Mouse (Mus musculus): Measurements from ENCODE around the gene AY074887. TPM values are rescaled to one million over a fixed set of nuclear protein-coding genes. Genes with fewer than 3 reads are reported as not detected.
A peak's percentile ranks its signal among the peaks of the same experiment; 100 is the strongest.
"Not testable (repeated sequence)": the region's sequence is repeated elsewhere in the genome, so short reads cannot be mapped to it uniquely, and the experiment has no call there.

The AY074887 gene
- polyA plus RNA-seq, 1 experiment from 2014 or later, result 0.72 TPM

DNA sequence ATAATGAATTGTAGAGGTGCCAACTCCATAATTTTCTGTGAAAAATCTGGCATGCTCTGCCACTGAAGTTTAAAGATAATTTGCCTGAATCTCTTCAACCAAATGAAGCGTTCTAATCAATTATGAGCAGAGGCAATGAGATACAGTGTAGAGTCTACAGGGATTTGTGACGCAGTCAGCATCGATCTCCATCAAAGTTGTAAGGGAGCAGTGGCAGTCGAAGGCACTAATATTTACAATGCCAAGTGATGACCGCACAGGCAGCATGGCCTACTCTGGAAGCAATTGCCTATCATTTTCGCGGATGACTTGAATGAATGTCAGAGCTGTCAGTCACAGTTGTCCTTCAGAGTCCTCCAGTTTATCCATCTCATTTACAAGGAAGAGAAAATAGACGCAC lies 29.9 kb upstream of the AY074887 start, which contains the start of gene Chrna5:
TSS of gene Chrna5 (plus strand) at position 207 of the 400 bp plus-strand sequence.
- WGBS, result 73% methylated on average over 8 of the region's 8 CpGs
- no peak for TF ChIP-seq CTCF (IDR thresholded peaks at IDR 0.05; ENCODE audit: low read depth)
- DNase-seq (ENCODE audit: low spot score) (no peak), ATAC-seq (replicated peaks; ENCODE audit: low FRiP score, low read depth) (no peak)
- H3K4me2 ChIP-seq (ENCODE audit: low read length), result peak within 1 kb of the TSS; percentile 94
- H3K36me3 ChIP-seq (ENCODE audit: insufficient read depth, low read length), result no peaks in the 10 kb centered on the region
- H3K4me1 ChIP-seq (replicated peaks; ENCODE audit: insufficient read depth, low read length), result peaks cover 9% of the 10 kb centered on the region; the same call in 1 of the 2 replicates
- no peak within 1 kb of the TSS for H3K27ac ChIP-seq
- H3K9me3 ChIP-seq (replicated peaks; ENCODE audit: low read length), result no peaks in the 10 kb centered on the region
- H3K9ac ChIP-seq (ENCODE audit: low read depth, low read length), result peak within 1 kb of the TSS; percentile 42; the same call in 1 of the 2 replicates
- H3K4me3 ChIP-seq (replicated peaks; ENCODE audit: low read depth, low read length), result peak within 1 kb of the TSS; percentile 67
- peaks cover 18% of the 10 kb centered on the region for H3K27me3 ChIP-seq (ENCODE audit: insufficient read depth, low read length)

DNA sequence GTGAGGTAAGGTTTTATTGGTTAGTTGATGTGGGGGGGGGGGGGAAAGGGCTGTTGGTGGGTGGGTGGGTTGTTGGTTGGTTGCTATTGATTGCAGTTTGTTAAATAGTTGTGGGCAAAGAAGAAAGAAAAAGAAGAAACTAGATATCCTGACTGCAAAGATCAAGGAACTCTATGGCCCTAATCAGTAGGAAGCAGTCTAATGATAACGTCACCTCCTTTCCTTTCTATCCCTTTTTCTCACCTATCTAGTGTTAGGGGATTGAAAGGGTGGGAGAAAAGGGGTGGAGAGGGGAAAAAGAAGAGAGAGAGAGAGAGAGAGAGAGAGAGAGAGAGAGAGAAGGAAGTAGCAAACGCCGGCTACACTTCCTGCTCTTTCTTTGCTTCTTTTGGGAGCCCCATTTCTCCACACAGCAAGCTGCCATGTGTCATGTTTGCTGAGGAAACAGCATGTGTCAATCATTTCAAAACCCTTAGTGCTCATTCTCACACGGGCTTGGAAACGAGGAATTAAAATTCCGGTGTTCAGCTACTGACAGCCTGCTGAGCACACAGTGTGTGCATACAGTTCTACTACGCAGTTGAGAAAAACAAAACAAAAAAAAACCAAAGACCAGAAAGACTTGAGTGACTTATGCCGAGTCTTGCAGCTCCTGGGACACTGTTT lies 19.3 kb upstream of the AY074887 start:
- no peak overlapping the region for H3K4me3 ChIP-seq (replicated peaks; ENCODE audit: low read depth, low read length)
- DNase-seq (ENCODE audit: low spot score), result no peak
- no peaks in the 10 kb centered on the region for H3K4me1 ChIP-seq (replicated peaks; ENCODE audit: insufficient read depth, low read length)
- no peak overlapping the region for H3K9ac ChIP-seq (ENCODE audit: low read depth, low read length)
- no peaks in the 10 kb centered on the region for H3K27me3 ChIP-seq (ENCODE audit: insufficient read depth, low read length)
- 74% methylated on average over 8 of the region's 8 CpGs for WGBS
- no peak for TF ChIP-seq CTCF (IDR thresholded peaks at IDR 0.05; ENCODE audit: low read depth)
- H3K27ac ChIP-seq, result no peak overlapping the region
- no peak for ATAC-seq (replicated peaks; ENCODE audit: low FRiP score, low read depth)
- H3K4me2 ChIP-seq (ENCODE audit: low read length), result no peak overlapping the region
- H3K9me3 ChIP-seq (replicated peaks; ENCODE audit: low read length), result no peaks in the 10 kb centered on the region; the same call in 1 of the 2 replicates
- H3K36me3 ChIP-seq (ENCODE audit: insufficient read depth, low read length), result no peaks in the 10 kb centered on the region

GRCm38 (mm10) chr9:54963669-54964068 lies 12.9 kb upstream of the AY074887 start:
- Histone ChIP-seq H3K4me2 (ENCODE audit: low read length) (no peak overlapping the region), H3K4me1 (replicated peaks; ENCODE audit: insufficient read depth, low read length) (no peaks in the 10 kb centered on the region), H3K36me3 (ENCODE audit: insufficient read depth, low read length) (0 out of 2 replicates have a peak, but pooled peaks cover 5% of the 10 kb centered on the region), H3K27ac (no peak overlapping the region), H3K27me3 (ENCODE audit: insufficient read depth, low read length) (no peaks in the 10 kb centered on the region), H3K9me3 (replicated peaks; ENCODE audit: low read length) (no peaks in the 10 kb centered on the region; the same call in 1 of the 2 replicates), H3K9ac (ENCODE audit: low read depth, low read length) (no peak overlapping the region), H3K4me3 (replicated peaks; ENCODE audit: low read depth, low read length) (no peak overlapping the region)
- no peak for ATAC-seq (replicated peaks; ENCODE audit: low FRiP score, low read depth)
- no peak for DNase-seq (ENCODE audit: low spot score)
- TF ChIP-seq CTCF (IDR thresholded peaks at IDR 0.05; ENCODE audit: low read depth), result no peak

DNA sequence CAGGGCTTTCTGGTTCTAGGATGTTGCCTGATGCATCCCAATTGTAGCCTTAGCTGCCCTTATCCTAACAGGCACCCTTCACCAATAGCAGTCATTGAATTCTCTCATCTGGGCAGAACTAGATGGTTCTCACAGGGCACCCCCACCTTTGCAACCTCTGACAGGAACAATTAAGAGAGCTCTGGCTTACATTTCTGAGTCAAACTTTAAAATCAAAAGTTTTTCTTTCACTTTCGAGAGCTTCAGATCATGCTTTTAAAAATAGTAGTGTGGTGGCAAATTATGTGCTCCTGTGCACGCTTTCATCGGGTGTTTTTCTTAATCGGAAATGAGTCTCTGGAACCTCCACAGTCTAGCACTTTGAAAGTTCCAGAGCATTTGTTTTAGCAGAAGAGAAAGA lies 10.3 kb upstream of the AY074887 start:
- TF ChIP-seq CTCF (IDR thresholded peaks at IDR 0.05; ENCODE audit: low read depth), result no peak
- Histone ChIP-seq H3K9ac (ENCODE audit: low read depth, low read length) (no peak overlapping the region), H3K4me2 (ENCODE audit: low read length) (no peak overlapping the region), H3K4me3 (replicated peaks; ENCODE audit: low read depth, low read length) (no peak overlapping the region), H3K27ac (no peak overlapping the region), H3K36me3 (ENCODE audit: insufficient read depth, low read length) (peaks cover 17% of the 10 kb centered on the region), H3K27me3 (ENCODE audit: insufficient read depth, low read length) (no peaks in the 10 kb centered on the region), H3K4me1 (replicated peaks; ENCODE audit: insufficient read depth, low read length) (no peaks in the 10 kb centered on the region), H3K9me3 (replicated peaks; ENCODE audit: low read length) (no peaks in the 10 kb centered on the region)
- WGBS, result 93% methylated on average over 4 of the region's 4 CpGs
- no peak for ATAC-seq (replicated peaks; ENCODE audit: low FRiP score, low read depth)
- no peak for DNase-seq (ENCODE audit: low spot score)

DNA sequence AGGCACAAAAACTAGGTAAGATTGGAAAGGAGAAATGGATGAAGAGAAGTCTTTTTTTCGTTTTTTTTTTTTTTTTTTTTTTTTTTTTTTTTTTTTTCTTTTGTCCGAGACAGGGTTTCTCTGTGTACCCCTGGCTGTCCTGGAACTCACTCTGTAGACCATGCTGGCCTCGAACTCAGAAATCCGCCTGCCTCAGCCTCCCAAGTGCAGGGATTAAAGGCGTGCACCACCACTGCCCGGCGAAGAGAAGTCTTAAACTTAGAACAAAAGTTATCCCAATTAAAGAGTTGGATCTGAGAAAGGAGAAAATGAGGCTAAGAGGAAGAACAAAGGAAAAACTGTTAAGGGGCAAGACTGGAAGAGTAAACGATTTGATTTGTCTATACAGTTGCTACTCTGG lies 636 bp downstream of the AY074887 start:
- H3K36me3 ChIP-seq (ENCODE audit: insufficient read depth, low read length), result peaks cover 18% of the 10 kb centered on the region
- H3K9ac ChIP-seq (ENCODE audit: low read depth, low read length), result 0 out of 2 replicates have a peak overlapping the region, but pooled peaks have one; percentile 85
- peak overlapping the region; percentile 72 for H3K4me2 ChIP-seq (ENCODE audit: low read length)
- WGBS, result 48% methylated on average over 8 of the region's 8 CpGs
- H3K27me3 ChIP-seq (ENCODE audit: insufficient read depth, low read length); H3K9me3 ChIP-seq (replicated peaks; ENCODE audit: low read length); DNase-seq (ENCODE audit: low spot score); H3K4me1 ChIP-seq (replicated peaks; ENCODE audit: insufficient read depth, low read length): not testable (repeated sequence)
- peak; percentile 22; the same call in 1 of the 2 replicates for ATAC-seq (replicated peaks; ENCODE audit: low FRiP score, low read depth)
- peak overlapping the region; percentile 84; the same call in 1 of the 2 replicates for H3K27ac ChIP-seq
- peak overlapping the region; percentile 83 for H3K4me3 ChIP-seq (replicated peaks; ENCODE audit: low read depth, low read length)

DNA sequence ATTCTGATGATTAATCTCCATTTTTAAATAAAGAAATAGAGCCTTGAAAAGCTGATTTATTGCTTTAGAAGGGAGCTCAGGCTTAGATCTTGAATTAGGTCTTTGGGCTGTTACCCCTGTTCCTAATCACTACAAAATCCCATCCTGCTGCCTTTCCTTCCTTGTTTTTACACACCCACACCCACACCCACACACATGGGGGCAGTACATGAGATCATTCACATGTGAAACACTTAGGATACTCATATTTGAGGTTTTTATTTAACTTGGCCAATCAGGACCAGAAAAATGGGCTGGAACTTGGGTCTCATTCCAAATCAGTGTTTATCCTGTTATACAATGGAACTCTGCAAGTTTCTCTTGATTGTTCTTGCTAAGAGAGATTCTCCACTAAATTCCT lies 1.3 kb downstream of the AY074887 start:
- no peak overlapping the region for H3K9ac ChIP-seq (ENCODE audit: low read depth, low read length)
- no peaks in the 10 kb centered on the region for H3K9me3 ChIP-seq (replicated peaks; ENCODE audit: low read length)

More for the DNA sequence above, 1.3 kb downstream of the AY074887 start:
- no peak for ATAC-seq (replicated peaks; ENCODE audit: low FRiP score, low read depth)
- peaks cover 17% of the 10 kb centered on the region for H3K36me3 ChIP-seq (ENCODE audit: insufficient read depth, low read length)
- H3K27ac ChIP-seq, result no peak overlapping the region
- no peak for DNase-seq (ENCODE audit: low spot score)
- H3K4me2 ChIP-seq (ENCODE audit: low read length), result no peak overlapping the region
- H3K27me3 ChIP-seq (ENCODE audit: insufficient read depth, low read length), result no peaks in the 10 kb centered on the region
- no peak for TF ChIP-seq CTCF (IDR thresholded peaks at IDR 0.05; ENCODE audit: low read depth)
- H3K4me1 ChIP-seq (replicated peaks; ENCODE audit: insufficient read depth, low read length), result peaks cover 9% of the 10 kb centered on the region
- H3K4me3 ChIP-seq (replicated peaks; ENCODE audit: low read depth, low read length), result no peak overlapping the region
